Mouse (Mus musculus) heart, postnatal 4 days (tissue): ENCODE results near the gene Ciart. TPM values are rescaled to one million over a fixed set of nuclear protein-coding genes. Genes with fewer than 3 reads are reported as not detected.
A peak's percentile ranks its signal among the peaks of the same experiment; 100 is the strongest.
"Not testable (repeated sequence)": the region's sequence is repeated elsewhere in the genome, so short reads cannot be mapped to it uniquely, and the experiment has no call there.

Experiments used
- DNase-seq: peaks from one replicate; pipeline ENCODE4 v3.0.0; 2021
- total RNA-seq, 2 experiments: library from RNA; stranded (reverse); gene quantifications; 2 replicates each; pipeline ENCODE4 v1.2.3; 2021

Ciart gene
- total RNA-seq = 1 to 10 TPM; 1.7 to 2.0 TPM

GRCm38 (mm10) chr3:95881979-95882815, at the start of gene Ciart:
Gene Ciart, minus strand, starts transcription at chr3:95882251.
- peak; percentile 93 for DNase-seq

DNA sequence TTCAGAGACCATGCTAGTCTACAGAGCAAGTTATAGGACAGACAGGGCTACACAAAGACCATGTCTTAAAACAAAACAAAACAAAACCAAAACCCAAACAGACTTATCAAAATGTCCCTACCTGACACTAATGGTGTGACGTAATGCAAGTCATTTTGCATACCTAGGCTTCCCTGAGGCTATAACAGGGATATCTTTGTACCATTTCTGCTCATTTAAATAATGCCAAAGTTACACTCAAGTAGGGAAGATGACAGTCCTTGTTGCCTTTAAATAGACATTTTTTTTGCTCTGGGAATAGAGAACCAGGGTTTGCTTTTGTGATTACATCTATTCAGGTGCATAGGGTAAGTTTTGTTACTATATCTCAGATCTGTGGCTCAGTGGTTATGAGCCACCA, 49.4 kb upstream of the Ciart start:
- no peak for DNase-seq

GRCm38 (mm10) chr3:95930471-95930789, 48.4 kb upstream of the Ciart start:
- DNase-seq = no peak

- peak; percentile 74 for DNase-seq
Measured at GRCm38 (mm10) chr3:95929581-95930470, 47.8 kb upstream of the Ciart start.

- peak; percentile 98 for DNase-seq
Measured at GRCm38 (mm10) chr3:95928658-95929503, 46.8 kb upstream of the Ciart start, which contains the start of gene Anp32e. Gene Anp32e, plus strand, starts transcription at chr3:95929246.

GRCm38 (mm10) chr3:95928261-95928657, 46.2 kb upstream of the Ciart start:
- no peak for DNase-seq

GRCm38 (mm10) chr3:95925087-95925486, 43.0 kb upstream of the Ciart start:
- DNase-seq = no peak

DNA sequence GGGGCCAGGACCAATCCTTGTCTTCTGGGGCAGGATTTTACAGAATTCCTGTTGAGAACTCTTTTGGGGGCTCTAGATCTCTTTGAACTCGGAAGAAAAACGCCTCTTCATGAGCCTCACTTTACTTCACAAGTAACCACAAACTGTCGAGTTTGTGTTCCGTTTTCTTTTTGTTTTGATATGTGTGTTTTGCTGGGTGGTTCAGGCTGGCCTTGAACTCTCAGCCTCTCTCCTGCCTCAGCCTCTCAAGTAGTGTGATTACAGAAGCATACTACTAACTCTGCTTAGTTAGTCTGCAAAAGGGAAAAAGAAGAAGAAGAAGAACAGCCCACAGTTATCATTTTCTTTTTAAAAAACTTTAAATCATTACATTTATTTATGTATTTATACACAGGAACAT, 42.1 kb upstream of the Ciart start:
- DNase-seq = no peak

DNA sequence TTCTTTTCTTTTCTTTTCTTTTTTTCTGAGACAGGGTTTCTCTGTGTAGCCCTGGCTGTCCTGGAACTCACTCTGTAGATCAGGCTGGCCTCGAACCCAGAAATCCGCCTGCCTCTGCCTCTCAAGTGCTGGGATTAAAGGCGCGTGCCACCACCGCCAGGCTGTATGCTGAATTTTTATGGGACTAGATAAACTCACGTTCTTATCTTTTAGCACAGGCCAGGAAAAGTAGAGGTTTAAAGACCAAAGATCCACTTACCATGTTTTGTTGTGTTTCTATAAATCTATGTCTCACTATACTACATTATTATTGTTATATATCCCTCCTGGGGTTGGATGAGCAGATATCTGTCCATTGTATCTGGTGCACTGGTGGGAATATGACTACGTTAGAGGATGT, 41.4 kb upstream of the Ciart start:
- not testable (repeated sequence) for DNase-seq

DNA sequence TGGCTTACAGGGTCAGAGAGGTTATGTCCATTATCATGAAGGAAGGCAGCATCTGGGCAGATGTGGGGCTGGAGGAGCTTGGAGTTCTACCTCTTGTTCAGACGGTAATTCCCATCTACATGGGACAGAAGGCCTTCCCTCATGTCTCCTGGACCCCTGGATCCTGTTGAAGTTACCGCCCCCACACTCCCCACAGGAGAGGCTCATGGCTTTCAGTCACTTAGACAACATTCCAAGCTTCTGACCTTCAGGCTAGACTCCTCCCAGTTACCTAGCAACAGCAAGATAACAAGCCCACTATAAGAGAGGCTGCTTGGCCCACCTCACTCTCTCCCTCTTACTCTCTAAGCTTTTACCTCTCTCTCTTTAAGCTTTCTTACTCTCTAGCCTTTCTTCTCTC, 38.5 kb upstream of the Ciart start:
- not testable (repeated sequence) for DNase-seq

- DNase-seq = no peak
Measured at GRCm38 (mm10) chr3:95916760-95917159, 34.7 kb upstream of the Ciart start.

DNA sequence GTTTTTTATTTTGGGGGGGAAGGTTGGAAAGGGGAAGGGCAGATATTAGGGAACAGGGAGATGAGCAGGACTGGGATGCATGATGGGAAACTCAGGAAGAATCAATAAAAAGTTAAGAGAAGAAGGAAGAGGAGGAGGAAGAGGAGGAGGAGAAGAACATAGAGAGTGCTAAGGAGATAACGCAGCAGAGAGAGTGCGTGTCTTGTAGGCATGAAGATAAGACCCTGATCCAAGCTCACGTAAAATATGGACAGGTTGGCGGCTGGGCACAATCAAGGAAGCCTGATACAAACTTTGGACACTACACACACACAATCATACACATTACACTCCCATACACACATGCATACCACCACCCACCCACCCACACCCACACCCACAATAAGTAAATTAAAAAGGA, 32.7 kb upstream of the Ciart start:
- DNase-seq = no peak

GRCm38 (mm10) chr3:95907613-95908012, 25.6 kb upstream of the Ciart start:
- no peak for DNase-seq

GRCm38 (mm10) chr3:95906860-95907259, 24.8 kb upstream of the Ciart start:
- peak; percentile 68 for DNase-seq

- DNase-seq = peak; percentile 70
Measured at GRCm38 (mm10) chr3:95905940-95906492, 24.0 kb upstream of the Ciart start.

- DNase-seq = peak; percentile 43
Measured at GRCm38 (mm10) chr3:95905146-95905939, 23.3 kb upstream of the Ciart start.

DNA sequence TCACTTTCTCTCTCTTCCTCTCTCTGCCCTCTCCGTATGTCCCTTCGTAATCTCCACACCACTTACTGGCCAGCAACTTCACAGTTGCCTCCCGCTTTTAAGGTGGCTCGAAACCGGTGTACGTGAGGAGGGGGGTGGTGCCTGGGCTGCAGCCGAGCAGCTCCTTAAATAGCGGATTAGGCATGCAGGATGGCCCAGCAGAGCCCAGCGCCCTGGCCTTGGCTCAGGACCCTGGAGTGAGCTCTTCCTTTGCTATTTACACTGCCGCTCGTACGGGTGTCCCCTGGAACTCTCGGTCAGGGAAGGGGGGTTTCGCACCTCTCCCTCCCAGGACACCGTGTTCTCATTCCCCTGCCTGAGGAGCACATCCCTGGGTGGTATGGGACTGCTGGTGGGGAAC, 22.5 kb upstream of the Ciart start, which contains the start of gene Car14:
Gene Car14, minus strand, starts transcription at position 124 of the 400 bp plus-strand sequence.
- DNase-seq = peak; percentile 62

GRCm38 (mm10) chr3:95903753-95904502, 21.9 kb upstream of the Ciart start:
- DNase-seq = peak; percentile 21

DNA sequence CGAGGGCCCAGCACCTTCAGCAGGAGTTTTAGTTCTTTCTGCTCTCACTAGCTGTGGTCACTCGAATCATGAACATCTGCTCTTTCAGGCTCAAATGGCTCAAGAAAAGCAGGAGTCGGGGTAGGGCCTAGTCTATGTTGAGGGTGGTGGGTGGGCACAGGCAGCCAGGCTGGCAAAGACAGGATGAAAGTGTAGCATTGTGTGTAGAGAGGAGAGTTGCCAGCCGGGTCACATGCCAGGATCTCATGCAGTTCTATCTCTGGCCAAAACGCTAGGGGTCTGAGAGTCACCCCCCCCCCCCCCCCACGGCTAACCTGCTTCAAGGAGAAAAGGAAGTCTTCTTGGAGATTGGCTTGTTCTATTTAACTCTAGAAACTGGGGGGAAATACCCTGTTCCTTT, 20.6 kb upstream of the Ciart start:
- peak; percentile 38 for DNase-seq

- DNase-seq = no peak
Measured at GRCm38 (mm10) chr3:95902373-95902625, 20.2 kb upstream of the Ciart start.
